Comparison of ENCODE assay signal across 9 mouse cellular contexts in genomic region chr4:139195101-139195500, GRCm38 (mm10). TPM values are rescaled to one million over a fixed set of nuclear protein-coding genes. Genes with fewer than 3 reads are reported as not detected.
DNase-seq lines count a peak whose midpoint lies in the region; ATAC-seq and TF ChIP-seq lines count a peak whose summit lies in the region.
"Had no signal": no experiment of that assay in that cellular context is flagged by ENCODE, and none has a peak within 500 bp of the region (broad histone marks: within the 10 kb centered on the region; RNA-seq: fewer than 3 reads in every experiment).

No protein-coding gene starts in this region.

- WGBS in hindbrain, embryonic 12.5 days = 88% methylated on average over 5 of the region's 5 CpGs
- WGBS in hindbrain, embryonic 16.5 days = 90% methylated on average over 5 of the region's 5 CpGs
- WGBS in limb, embryonic 12.5 days = 85% methylated on average over 5 of the region's 5 CpGs

- DNase-seq in adrenal gland, postnatal 14 days = peak; percentile 25
- DNase-seq in adrenal gland, postnatal 4 days (ENCODE audit: low spot score in 2 of 2) = no peak
- DNase-seq in thymus, postnatal 14 days = no peak
- no peak for DNase-seq in retina, postnatal 1 day
- DNase-seq: kidney, postnatal 4 days had no signal

- 0 out of 2 replicates have a peak, but pooled peaks cover 9% of the 10 kb centered on the region for H3K36me3 ChIP-seq in hindbrain, embryonic 12.5 days
- H3K36me3 ChIP-seq in hindbrain, embryonic 16.5 days (ENCODE audit: control insufficient read depth, insufficient read depth, low read length) = peaks cover 5% of the 10 kb centered on the region
- H3K36me3 ChIP-seq in E14TG2a.4 (ENCODE audit: insufficient read depth, low read length) = peaks cover 44% of the 10 kb centered on the region
- peaks cover 19% of the 10 kb centered on the region for H3K36me3 ChIP-seq in limb, embryonic 12.5 days

- no peak for ATAC-seq in hindbrain, embryonic 12.5 days (ENCODE audit: low FRiP score)
- ATAC-seq in hindbrain, embryonic 16.5 days = no peak
- ATAC-seq in limb, embryonic 12.5 days (ENCODE audit: insufficient number of reproducible peaks, insufficient read depth, low FRiP score, low TSS enrichment, low read depth) = no peak

- H3K4me1 ChIP-seq in hindbrain, embryonic 12.5 days = peaks cover 40% of the 10 kb centered on the region
- H3K4me1 ChIP-seq in hindbrain, embryonic 16.5 days (ENCODE audit: control insufficient read depth, insufficient read depth, low read depth, low read length) = peaks cover 31% of the 10 kb centered on the region
- H3K4me1 ChIP-seq in E14TG2a.4 (replicated peaks; ENCODE audit: low read depth, low read length) = peaks cover 83% of the 10 kb centered on the region
- peaks cover 54% of the 10 kb centered on the region for H3K4me1 ChIP-seq in limb, embryonic 12.5 days (replicated peaks)

- 0 out of 2 replicates have a peak overlapping the region, but pooled peaks have one; percentile 7 for H3K4me2 ChIP-seq in hindbrain, embryonic 12.5 days (replicated peaks)
- H3K4me2 ChIP-seq in hindbrain, embryonic 16.5 days (ENCODE audit: low read length) = no peak overlapping the region
- peak overlapping the region; percentile 100; the same call in 1 of the 2 replicates for H3K4me2 ChIP-seq in limb, embryonic 12.5 days

- H3K27ac ChIP-seq in hindbrain, embryonic 12.5 days = no peak overlapping the region
- H3K27ac ChIP-seq in hindbrain, embryonic 16.5 days (ENCODE audit: low read depth, low read length) = no peak overlapping the region
- no peak overlapping the region for H3K27ac ChIP-seq in limb, embryonic 12.5 days

- H3K27me3 ChIP-seq in hindbrain, embryonic 12.5 days = no peaks in the 10 kb centered on the region
- no peaks in the 10 kb centered on the region for H3K27me3 ChIP-seq in hindbrain, embryonic 16.5 days (replicated peaks; ENCODE audit: control insufficient read depth, insufficient read depth, low read length)
- H3K27me3 ChIP-seq in E14TG2a.4 (ENCODE audit: insufficient read depth, low read length) = no peaks in the 10 kb centered on the region
- H3K27me3 ChIP-seq in limb, embryonic 12.5 days = no peaks in the 10 kb centered on the region

- H3K9ac ChIP-seq in hindbrain, embryonic 12.5 days = no peak overlapping the region
- no peak overlapping the region for H3K9ac ChIP-seq in hindbrain, embryonic 16.5 days (ENCODE audit: low read depth, low read length)
- no peak overlapping the region for H3K9ac ChIP-seq in limb, embryonic 12.5 days (replicated peaks)

- no peak for TF ChIP-seq CTCF in E14TG2a.4 (conservative IDR thresholded peaks at IDR 0.05; ENCODE audit: low read length)

- no peak overlapping the region for H3K4me3 ChIP-seq in hindbrain, embryonic 12.5 days
- no peak overlapping the region for H3K4me3 ChIP-seq in hindbrain, embryonic 16.5 days (ENCODE audit: low read length)
- peak overlapping the region; percentile 94 for H3K4me3 ChIP-seq in E14TG2a.4 (replicated peaks; ENCODE audit: low read length)
- no peak overlapping the region for H3K4me3 ChIP-seq in limb, embryonic 12.5 days (replicated peaks)

- no peaks in the 10 kb centered on the region for H3K9me3 ChIP-seq in hindbrain, embryonic 12.5 days (replicated peaks)
- H3K9me3 ChIP-seq in hindbrain, embryonic 16.5 days (ENCODE audit: control insufficient read depth, low read length) = no peaks in the 10 kb centered on the region
- H3K9me3 ChIP-seq in E14TG2a.4 (ENCODE audit: low read length) = no peaks in the 10 kb centered on the region
- no peaks in the 10 kb centered on the region for H3K9me3 ChIP-seq in limb, embryonic 12.5 days

RNA-seq across cellular contexts. Expression of gene Capzb, which starts 2.4 kb away (rescaled TPM):
- 316 and 319 TPM in 2 replicates for total RNA-seq in adrenal gland, postnatal 14 days (2021)
- total RNA-seq in adrenal gland, postnatal 4 days (2021) = 100 to 1,000 TPM; 343 to 361 TPM
- 335 and 369 TPM in 2 replicates for polyA plus RNA-seq in hindbrain, embryonic 12.5 days (2016; fragmentation: Nextera tagmentation; extraction: Ambion mirVana)
- 339 and 345 TPM in 2 replicates for polyA plus RNA-seq in hindbrain, embryonic 16.5 days (2015; fragmentation: Nextera tagmentation; extraction: Ambion mirVana)
- 386 and 390 TPM in 2 replicates for polyA plus RNA-seq in limb, embryonic 12.5 days (2016; fragmentation: Nextera tagmentation; extraction: Ambion mirVana)
